Mouse (Mus musculus) forebrain, embryonic 16.5 days (tissue): ENCODE measurements around the gene Slc25a22. TPM values are rescaled to one million over a fixed set of nuclear protein-coding genes. Genes with fewer than 3 reads are reported as not detected.
"Not testable (repeated sequence)": the region's sequence is repeated elsewhere in the genome, so short reads cannot be mapped to it uniquely, and the experiment has no call there.

ENCODE experiments used
- ATAC-seq: fragments of 200-750 bp; cut with Nextera tagmentation; 2 replicates; pipeline ENCODE4 v1.8.0; 2017; ENCODE audit warnings: mild to moderate bottlenecking, moderate library complexity
- H3K27ac ChIP-seq: fragments of 300-500 bp; sonication (generic); 2 replicates; pipeline ENCODE4 v1.5.1; 2014; ENCODE audit warnings: low read length, control low read depth
- H3K27me3 ChIP-seq: fragments of 300-500 bp; sonication (generic); replicated peaks from 2 replicates; pipeline ENCODE4 v1.6.1; 2014; ENCODE audit warnings: low read length; ENCODE audit not compliant: control insufficient read depth, insufficient read depth
- H3K36me3 ChIP-seq: fragments of 300-500 bp; sonication (generic); 2 replicates; pipeline ENCODE4 v1.6.1; 2014; ENCODE audit not compliant: control insufficient read depth, insufficient read depth
- H3K4me1 ChIP-seq: fragments of 300-500 bp; sonication (generic); replicated peaks from 2 replicates; pipeline ENCODE4 v1.6.1; 2014; ENCODE audit warnings: low read length; ENCODE audit not compliant: control insufficient read depth, insufficient read depth
- H3K4me2 ChIP-seq: fragments of 300-500 bp; sonication (generic); 2 replicates; pipeline ENCODE4 v1.6.1; 2014; ENCODE audit warnings: mild to moderate bottlenecking, low read length, control low read depth
- H3K4me3 ChIP-seq: fragments of 300-500 bp; sonication (generic); replicated peaks from 2 replicates; pipeline ENCODE4 v1.5.1; 2014; ENCODE audit warnings: mild to moderate bottlenecking, low read length, control low read depth
- H3K9ac ChIP-seq: fragments of 300-500 bp; sonication (generic); replicated peaks from 2 replicates; pipeline ENCODE4 v1.6.1; 2014; ENCODE audit warnings: low read depth, low read length, control low read depth
- H3K9me3 ChIP-seq: fragments of 300-500 bp; sonication (generic); 2 replicates; pipeline ENCODE4 v1.6.1; 2016; ENCODE audit warnings: low read length; ENCODE audit not compliant: control insufficient read depth
- WGBS: fragments of 180-500 bp; shearing (Covaris S2); extraction: QIAGEN DNeasy Blood & Tissue Kit; methylation state at CpG from one replicate; pipeline ENCODE4 v1.1.7; 2014; 5-methylcytosine and 5-hydroxymethylcytosine counted together
- polyA plus RNA-seq: library from polyadenylated mRNA; unstranded; fragments of >200 nt; fragmentation: Nextera tagmentation; extraction: Ambion mirVana; gene quantifications from 2 replicates; pipeline ENCODE4 v1.2.1, GENCODE M21; 2015

The Slc25a22 gene
- polyA plus RNA-seq, 1 experiment from 2014 or later = 111 TPM

GRCm38 (mm10) chr7:141410631-141411030 is 27.1 kb downstream of the Slc25a22 start:
- no peak overlapping the region for H3K4me3 ChIP-seq
- no peak overlapping the region for H3K9ac ChIP-seq
- no peak overlapping the region for H3K4me2 ChIP-seq
- H3K4me1 ChIP-seq = peaks cover 12% of the 10 kb centered on the region
- H3K27ac ChIP-seq = no peak overlapping the region
- ATAC-seq = no peak
- no peaks in the 10 kb centered on the region for H3K27me3 ChIP-seq
- WGBS = 94% methylated on average over 8 of the region's 8 CpGs
- no peaks in the 10 kb centered on the region for H3K9me3 ChIP-seq
- H3K36me3 ChIP-seq = no peaks in the 10 kb centered on the region; the same call in none of the 2 replicates

GRCm38 (mm10) chr7:141408833-141409232 is 28.9 kb downstream of the Slc25a22 start:
- Histone ChIP-seq H3K4me3 (no peak overlapping the region), H3K9me3 (no peaks in the 10 kb centered on the region), H3K4me2 (no peak overlapping the region; the same call in 1 of the 2 replicates), H3K36me3 (no peaks in the 10 kb centered on the region; the same call in none of the 2 replicates), H3K9ac (peak overlapping the region; percentile 15; the same call in 1 of the 2 replicates), H3K27ac (no peak overlapping the region), H3K4me1 (peaks cover 12% of the 10 kb centered on the region), H3K27me3 (no peaks in the 10 kb centered on the region)
- 10% methylated on average over 11 of the region's 11 CpGs for WGBS
- ATAC-seq = peak; percentile 67

- H3K9ac ChIP-seq, H3K9me3 ChIP-seq, H3K27ac ChIP-seq, H3K4me1 ChIP-seq, H3K4me2 ChIP-seq, ATAC-seq, H3K36me3 ChIP-seq, H3K27me3 ChIP-seq, H3K4me3 ChIP-seq: not testable (repeated sequence)
- 96% methylated on average over 7 of the region's 7 CpGs for WGBS
Measured at GRCm38 (mm10) chr7:141407670-141408069, 30.0 kb downstream of the Slc25a22 start.

GRCm38 (mm10) chr7:141405466-141405865 is 32.2 kb downstream of the Slc25a22 start:
- Histone ChIP-seq H3K9me3 (no peaks in the 10 kb centered on the region), H3K4me1 (peaks cover 5% of the 10 kb centered on the region), H3K4me3 (no peak overlapping the region), H3K36me3 (peaks cover 9% of the 10 kb centered on the region), H3K9ac (no peak overlapping the region), H3K27ac (no peak overlapping the region), H3K4me2 (no peak overlapping the region), H3K27me3 (no peaks in the 10 kb centered on the region)
- no peak for ATAC-seq
- 80% methylated on average over 4 of the region's 4 CpGs for WGBS

GRCm38 (mm10) chr7:141403305-141403704 is 34.4 kb downstream of the Slc25a22 start:
- ATAC-seq = 0 out of 2 replicates have a peak, but pooled peaks have one; percentile 31
- H3K36me3 ChIP-seq = peaks cover 17% of the 10 kb centered on the region; the same call in 1 of the 2 replicates
- H3K9me3 ChIP-seq = no peaks in the 10 kb centered on the region
- H3K4me2 ChIP-seq = no peak overlapping the region
- no peaks in the 10 kb centered on the region for H3K4me1 ChIP-seq
- H3K27me3 ChIP-seq = no peaks in the 10 kb centered on the region
- H3K9ac ChIP-seq = no peak overlapping the region
- WGBS = 42% methylated on average over 5 of the region's 5 CpGs
- no peak overlapping the region for H3K4me3 ChIP-seq
- H3K27ac ChIP-seq = no peak overlapping the region

GRCm38 (mm10) chr7:141395348-141395747 is 42.3 kb downstream of the Slc25a22 start:
- Histone ChIP-seq H3K36me3 (peaks cover 11% of the 10 kb centered on the region; the same call in 1 of the 2 replicates), H3K27ac (no peak overlapping the region), H3K4me3 (no peak overlapping the region), H3K4me1 (peaks cover 13% of the 10 kb centered on the region), H3K27me3 (no peaks in the 10 kb centered on the region), H3K9me3 (no peaks in the 10 kb centered on the region), H3K4me2 (no peak overlapping the region), H3K9ac (no peak overlapping the region)
- 84% methylated on average over 1 of the region's 1 CpGs for WGBS
- no peak for ATAC-seq

GRCm38 (mm10) chr7:141394771-141395170 is 42.9 kb downstream of the Slc25a22 start:
- WGBS = 15% methylated on average over 6 of the region's 6 CpGs
- H3K4me1 ChIP-seq = peaks cover 13% of the 10 kb centered on the region
- peaks cover 10% of the 10 kb centered on the region; the same call in 1 of the 2 replicates for H3K36me3 ChIP-seq
- H3K27me3 ChIP-seq = no peaks in the 10 kb centered on the region
- H3K4me2 ChIP-seq = no peak overlapping the region
- H3K4me3 ChIP-seq = no peak overlapping the region
- no peak overlapping the region for H3K27ac ChIP-seq
- ATAC-seq = no peak
- H3K9me3 ChIP-seq = no peaks in the 10 kb centered on the region
- no peak overlapping the region for H3K9ac ChIP-seq

- 91% methylated on average over 7 of the region's 7 CpGs for WGBS
- H3K36me3 ChIP-seq = peaks cover 8% of the 10 kb centered on the region; the same call in 1 of the 2 replicates
- H3K4me3 ChIP-seq = no peak overlapping the region
- H3K27me3 ChIP-seq = no peaks in the 10 kb centered on the region
- H3K4me2 ChIP-seq = no peak overlapping the region
- no peaks in the 10 kb centered on the region for H3K9me3 ChIP-seq
- no peak overlapping the region for H3K9ac ChIP-seq
- peaks cover 13% of the 10 kb centered on the region for H3K4me1 ChIP-seq
- ATAC-seq = no peak
- no peak overlapping the region for H3K27ac ChIP-seq
Measured at GRCm38 (mm10) chr7:141394158-141394557, 43.5 kb downstream of the Slc25a22 start.

- Histone ChIP-seq H3K4me3 (peak overlapping the region; percentile 79), H3K9me3 (no peaks in the 10 kb centered on the region), H3K4me2 (peak overlapping the region; percentile 97), H3K4me1 (peaks cover 13% of the 10 kb centered on the region), H3K36me3 (peaks cover 4% of the 10 kb centered on the region; the same call in 1 of the 2 replicates), H3K27ac (no peak overlapping the region), H3K27me3 (no peaks in the 10 kb centered on the region), H3K9ac (peak overlapping the region; percentile 87)
- ATAC-seq = no peak; the same call in 1 of the 2 replicates
- WGBS = 12% methylated on average over 9 of the region's 9 CpGs
Measured at GRCm38 (mm10) chr7:141392552-141393222, 45.0 kb downstream of the Slc25a22 start.
